1 mouse cellular context compared by ENCODE assay signal in the genomic region with DNA sequence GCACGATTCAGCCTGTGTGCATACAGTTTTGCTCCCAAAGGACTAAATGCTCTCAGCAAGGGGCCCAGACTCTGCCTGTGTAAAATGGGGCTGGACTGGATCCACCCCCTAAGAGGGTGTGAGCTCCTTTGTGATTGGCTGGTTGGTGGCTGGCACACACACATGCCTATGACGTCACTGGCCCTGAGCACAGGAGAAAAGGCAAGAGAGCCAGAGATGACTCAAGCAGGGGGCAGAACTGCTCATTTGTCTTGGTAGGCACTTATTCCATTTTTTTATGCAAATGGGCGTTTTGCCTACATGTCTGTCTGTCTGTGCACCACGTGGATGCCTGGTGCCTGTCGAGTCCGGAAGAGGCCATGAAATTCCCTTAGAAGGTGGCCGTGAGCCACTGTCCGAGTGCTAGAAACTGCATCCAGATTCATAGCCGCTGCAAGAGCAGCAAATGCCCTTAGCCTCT.
A peak's percentile ranks its signal among the peaks of the same experiment; 100 is the strongest.
TF ChIP-seq lines count a peak whose summit lies in the region.

No protein-coding gene starts in this region.

TF ChIP-seq in MEL, 35 proteins besides CTCF, POLR2A, EP300 and RAD21 (continued from another document):
- TF ChIP-seq POLR2AphosphoS2 (IDR thresholded peaks at IDR 0.05; ENCODE audit: low read length), result peak; percentile 65; the same call in 1 of the 2 replicates
- no peak for TF ChIP-seq CHD2 (IDR thresholded peaks at IDR 0.05; ENCODE audit: low read length)
- TF ChIP-seq POLR2AphosphoS5 (IDR thresholded peaks at IDR 0.05; ENCODE audit: borderline replicate concordance, low read depth, low read length), result no peak
- no peak for TF ChIP-seq CHD1 (IDR thresholded peaks at IDR 0.05; ENCODE audit: low read depth, low read length)
- peak; percentile 69 for TF ChIP-seq USF1 (IDR thresholded peaks at IDR 0.05; ENCODE audit: low read depth, low read length)
- TF ChIP-seq MXI1 (IDR thresholded peaks at IDR 0.05; ENCODE audit: low read depth, low read length), result peak; percentile 66
- TF ChIP-seq NELFE (IDR thresholded peaks at IDR 0.05; ENCODE audit: low read depth, low read length), result peak; percentile 70
- peak; percentile 43; the same call in 1 of the 2 replicates for TF ChIP-seq MAX (IDR thresholded peaks at IDR 0.05; ENCODE audit: low read length)
- peak; percentile 87 for TF ChIP-seq TBP (IDR thresholded peaks at IDR 0.05; ENCODE audit: low read depth, low read length)
- TF ChIP-seq ZMIZ1 (IDR thresholded peaks at IDR 0.05; ENCODE audit: low read depth, low read length), result 0 out of 2 replicates have a peak, but pooled peaks have one; percentile 64
- TF ChIP-seq ETS1 (IDR thresholded peaks at IDR 0.05; ENCODE audit: low read depth, low read length), result peak; percentile 69
- no peak for TF ChIP-seq MAFK (IDR thresholded peaks at IDR 0.05; ENCODE audit: borderline replicate concordance, low read depth, low read length)
- no peak for TF ChIP-seq BHLHE40 (IDR thresholded peaks at IDR 0.05; ENCODE audit: borderline replicate concordance, low read depth, low read length)
- peak; percentile 46; the same call in 1 of the 2 replicates for TF ChIP-seq JUND (IDR thresholded peaks at IDR 0.05; ENCODE audit: low read depth, low read length)
- TF ChIP-seq HCFC1 (IDR thresholded peaks at IDR 0.05; ENCODE audit: low read depth, low read length), result no peak
